Mouse (Mus musculus) hindbrain, embryonic 13.5 days (tissue): ENCODE results near the gene Arnt. TPM values are rescaled to one million over a fixed set of nuclear protein-coding genes. Genes with fewer than 3 reads are reported as not detected.

Experiments
- ATAC-seq: fragments of 200-750 bp; cut with Nextera tagmentation; 2 replicates; pipeline ENCODE4 v1.8.0; 2017; ENCODE audit warnings: moderate TSS enrichment; ENCODE audit not compliant: low FRiP score
- H3K27ac ChIP-seq: fragments of 300-500 bp; sonication (generic); 2 replicates; pipeline ENCODE4 v1.5.1; 2015; ENCODE audit warnings: inconsistent platforms, mild to moderate bottlenecking, moderate library complexity
- H3K27me3 ChIP-seq: fragments of 300-500 bp; sonication (generic); 2 replicates; pipeline ENCODE4 v1.6.1; 2015; ENCODE audit warnings: mild to moderate bottlenecking, inconsistent platforms
- H3K36me3 ChIP-seq: fragments of 300-500 bp; sonication (generic); 2 replicates; pipeline ENCODE4 v1.6.1; 2015; ENCODE audit warnings: mild to moderate bottlenecking, inconsistent platforms
- H3K4me1 ChIP-seq: fragments of 300-500 bp; sonication (generic); replicated peaks from 2 replicates; pipeline ENCODE4 v1.6.1; 2015; ENCODE audit warnings: inconsistent platforms
- H3K4me2 ChIP-seq: fragments of 300-500 bp; sonication (generic); 2 replicates; pipeline ENCODE4 v1.6.1; 2015; ENCODE audit warnings: inconsistent platforms, mild to moderate bottlenecking, moderate library complexity
- H3K4me3 ChIP-seq: fragments of 300-500 bp; sonication (generic); 2 replicates; pipeline ENCODE4 v1.5.1; 2015; ENCODE audit warnings: mild to moderate bottlenecking, inconsistent platforms
- H3K9ac ChIP-seq: fragments of 300-500 bp; sonication (generic); 2 replicates; pipeline ENCODE4 v1.6.1; 2015; ENCODE audit warnings: mild to moderate bottlenecking, inconsistent platforms
- H3K9me3 ChIP-seq: fragments of 300-500 bp; sonication (generic); 2 replicates; pipeline ENCODE4 v1.6.1; 2016; ENCODE audit warnings: inconsistent platforms
- WGBS: fragments of 180-500 bp; shearing (Covaris S2); methylation state at CpG from one replicate; pipeline ENCODE4 v1.1.7; 2015; 5-methylcytosine and 5-hydroxymethylcytosine counted together
- polyA plus RNA-seq: library from polyadenylated mRNA; unstranded; fragments of >200 nt; fragmentation: Nextera tagmentation; extraction: Ambion mirVana; gene quantifications from 2 replicates; pipeline ENCODE4 v1.2.1, GENCODE M21; 2015

Gene Arnt
- polyA plus RNA-seq, 1 experiment from 2014 or later: 20.0 TPM

DNA sequence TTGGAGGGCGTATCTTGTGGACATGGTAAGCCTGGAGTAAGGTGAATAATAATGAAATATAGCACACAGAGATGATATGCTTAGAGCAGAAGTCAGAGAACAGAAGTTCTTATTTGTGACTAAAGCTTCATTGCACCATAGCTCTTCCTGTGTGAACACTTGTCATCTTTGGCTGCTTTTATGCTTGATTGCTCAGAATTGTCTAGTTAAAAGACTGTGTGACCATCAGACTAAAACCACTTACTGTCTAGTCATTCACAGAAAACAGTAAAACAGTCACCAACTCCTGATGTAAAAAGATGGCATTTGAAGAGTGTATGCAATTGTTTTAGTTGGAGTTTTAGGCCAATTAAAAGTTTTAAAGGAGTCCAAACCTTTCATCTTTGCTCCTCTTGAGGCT, 44.8 kb downstream of the Arnt start:
- Histone ChIP-seq H3K27me3 (no peaks in the 10 kb centered on the region), H3K36me3 (peaks cover 78% of the 10 kb centered on the region), H3K27ac (no peak overlapping the region), H3K4me3 (no peak overlapping the region), H3K9ac (no peak overlapping the region), H3K9me3 (no peaks in the 10 kb centered on the region), H3K4me1 (no peaks in the 10 kb centered on the region), H3K4me2 (no peak overlapping the region)
- 95% methylated on average over 1 of the region's 1 CpGs for WGBS
- ATAC-seq: no peak

DNA sequence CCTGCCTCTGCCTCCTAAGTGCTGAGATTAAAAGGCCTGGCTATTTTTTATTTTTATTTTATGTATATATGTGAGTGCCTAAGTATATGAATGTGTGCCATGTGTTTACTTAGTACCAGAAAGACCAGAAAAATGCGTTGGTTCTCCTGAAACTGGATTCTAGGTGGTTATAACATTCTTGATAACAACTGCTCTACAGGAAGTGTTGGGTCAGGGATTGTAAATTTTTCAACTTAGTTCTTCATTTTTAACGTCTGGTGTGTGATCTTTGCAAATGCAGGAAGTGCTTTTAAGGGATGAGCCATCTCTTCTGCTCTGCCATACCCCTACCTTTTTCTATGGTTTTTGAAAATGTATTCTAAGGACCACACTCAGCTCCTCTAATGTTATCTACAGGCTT, 52.2 kb downstream of the Arnt start:
- Histone ChIP-seq H3K9me3 (no peaks in the 10 kb centered on the region), H3K27ac (no peak overlapping the region), H3K9ac (no peak overlapping the region), H3K4me1 (no peaks in the 10 kb centered on the region), H3K27me3 (no peaks in the 10 kb centered on the region), H3K4me3 (no peak overlapping the region), H3K4me2 (no peak overlapping the region), H3K36me3 (peaks cover 78% of the 10 kb centered on the region)
- ATAC-seq: no peak
- 93% methylated on average over 2 of the region's 2 CpGs for WGBS

DNA sequence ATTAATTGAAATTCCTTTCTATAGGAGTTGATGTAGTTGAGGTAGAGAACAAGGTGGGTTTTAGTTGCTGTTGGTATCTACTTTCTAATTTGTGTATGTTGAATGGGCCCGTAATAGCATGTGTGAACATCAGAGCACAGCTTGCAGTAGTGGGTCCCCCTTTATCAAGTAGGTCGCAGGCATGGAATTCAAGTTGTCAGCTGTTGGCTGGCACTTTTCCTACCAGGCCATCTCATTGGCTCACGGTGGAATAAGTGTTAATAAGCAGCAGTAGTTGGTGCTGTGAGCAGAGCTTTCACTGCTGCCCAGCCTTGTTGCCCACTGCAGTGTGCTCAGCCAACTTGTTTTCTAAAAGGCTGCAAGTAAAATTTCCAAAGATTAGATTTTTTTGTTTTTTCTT, 54.5 kb downstream of the Arnt start:
- Histone ChIP-seq H3K4me1 (no peaks in the 10 kb centered on the region), H3K9me3 (no peaks in the 10 kb centered on the region), H3K36me3 (peaks cover 76% of the 10 kb centered on the region), H3K27ac (no peak overlapping the region), H3K4me3 (no peak overlapping the region), H3K9ac (no peak overlapping the region), H3K4me2 (no peak overlapping the region), H3K27me3 (no peaks in the 10 kb centered on the region)
- WGBS: 96% methylated on average over 3 of the region's 3 CpGs
- no peak for ATAC-seq

DNA sequence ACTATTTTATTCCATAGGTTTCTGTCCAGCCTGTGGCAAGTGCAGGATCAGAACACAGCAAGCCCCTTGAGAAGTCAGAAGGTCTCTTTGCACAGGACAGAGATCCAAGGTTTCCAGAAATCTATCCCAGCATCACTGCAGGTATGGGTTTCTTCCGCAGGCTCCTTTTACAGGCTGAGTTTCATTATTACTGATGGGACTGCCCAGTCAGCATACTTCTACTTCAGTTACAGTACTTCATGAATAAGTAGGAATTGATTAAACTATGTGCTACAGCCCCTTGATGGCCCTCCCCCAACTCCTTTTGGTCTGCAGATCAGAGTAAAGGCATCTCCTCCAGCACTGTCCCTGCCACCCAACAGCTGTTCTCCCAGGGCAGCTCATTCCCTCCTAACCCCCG, 56.0 kb downstream of the Arnt start:
- Histone ChIP-seq H3K9me3 (no peaks in the 10 kb centered on the region), H3K9ac (no peak overlapping the region), H3K4me1 (no peaks in the 10 kb centered on the region), H3K27ac (no peak overlapping the region), H3K4me3 (no peak overlapping the region), H3K4me2 (no peak overlapping the region), H3K27me3 (no peaks in the 10 kb centered on the region), H3K36me3 (peaks cover 83% of the 10 kb centered on the region)
- WGBS: 92% methylated on average over 2 of the region's 2 CpGs
- ATAC-seq: no peak

DNA sequence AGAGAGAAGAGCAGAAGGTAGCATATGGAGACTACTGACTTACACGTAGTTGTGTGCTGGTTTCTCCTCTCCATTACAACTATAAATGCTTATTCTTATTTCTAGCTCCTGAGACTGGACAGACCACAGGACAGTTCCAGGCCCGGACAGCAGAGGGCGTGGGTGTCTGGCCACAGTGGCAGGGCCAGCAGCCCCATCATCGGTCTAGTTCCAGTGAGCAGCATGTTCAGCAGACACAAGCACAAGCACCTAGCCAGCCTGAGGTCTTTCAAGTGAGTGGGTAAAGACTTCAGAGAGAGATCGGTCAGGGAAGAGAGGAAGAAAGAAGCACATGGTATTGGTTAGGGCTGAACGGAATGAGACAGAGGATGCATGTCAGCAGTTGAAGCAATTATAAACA, 60.2 kb downstream of the Arnt start:
- Histone ChIP-seq H3K27ac (no peak overlapping the region), H3K27me3 (no peaks in the 10 kb centered on the region), H3K4me1 (no peaks in the 10 kb centered on the region), H3K4me2 (no peak overlapping the region), H3K36me3 (peaks cover 66% of the 10 kb centered on the region), H3K9ac (no peak overlapping the region), H3K4me3 (no peak overlapping the region), H3K9me3 (no peaks in the 10 kb centered on the region)
- no peak for ATAC-seq
- 64% methylated on average over 6 of the region's 6 CpGs for WGBS

DNA sequence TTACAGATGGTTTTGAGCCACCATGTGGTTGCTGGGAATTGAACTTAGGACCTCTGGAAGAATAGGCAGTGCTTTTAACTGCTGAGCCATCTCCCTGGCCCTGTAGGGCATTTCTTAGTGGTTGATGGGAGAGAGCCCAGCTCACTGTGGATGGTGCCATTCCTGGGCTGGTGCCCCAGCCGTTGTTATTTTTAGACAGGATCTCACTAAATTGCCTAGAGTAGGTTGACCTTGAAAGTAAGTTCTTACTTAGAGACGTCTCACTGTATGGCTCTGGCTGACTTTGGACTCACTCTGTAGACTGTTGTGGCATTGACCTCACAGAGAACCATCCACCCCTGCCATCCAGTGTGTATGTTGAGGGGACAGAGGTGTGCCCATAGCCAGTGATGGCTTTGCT, 64.0 kb downstream of the Arnt start:
- WGBS: 88% methylated on average over 2 of the region's 2 CpGs
- Histone ChIP-seq H3K27me3 (no peaks in the 10 kb centered on the region), H3K27ac (no peak overlapping the region), H3K4me2 (no peak overlapping the region), H3K4me1 (no peaks in the 10 kb centered on the region), H3K4me3 (no peak overlapping the region), H3K36me3 (peaks cover 40% of the 10 kb centered on the region), H3K9me3 (no peaks in the 10 kb centered on the region), H3K9ac (no peak overlapping the region)
- ATAC-seq: no peak

DNA sequence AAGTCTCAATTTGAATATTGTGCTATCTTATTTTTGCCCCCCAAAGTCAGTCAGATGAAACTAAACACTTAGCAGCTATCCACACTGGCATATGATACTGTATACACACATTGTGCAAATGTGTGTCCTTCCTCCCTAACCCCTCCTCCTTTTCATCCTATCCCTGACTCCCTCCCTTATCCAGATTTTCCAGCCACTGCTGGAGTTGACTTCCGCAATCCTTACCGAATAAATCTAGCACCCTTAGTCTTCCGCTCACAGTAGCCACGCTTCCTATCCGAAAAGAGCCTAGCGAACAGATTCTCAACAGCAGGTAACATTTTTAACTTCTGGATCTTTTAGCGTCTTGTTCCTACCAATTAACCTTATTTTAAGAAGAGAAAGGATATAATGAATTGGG, 64.8 kb downstream of the Arnt start, which contains the start of gene Ctsk:
Gene Ctsk (plus strand): TSS at position 233 of the 400 bp plus-strand sequence.
- 83% methylated on average over 7 of the region's 7 CpGs for WGBS

DNA sequence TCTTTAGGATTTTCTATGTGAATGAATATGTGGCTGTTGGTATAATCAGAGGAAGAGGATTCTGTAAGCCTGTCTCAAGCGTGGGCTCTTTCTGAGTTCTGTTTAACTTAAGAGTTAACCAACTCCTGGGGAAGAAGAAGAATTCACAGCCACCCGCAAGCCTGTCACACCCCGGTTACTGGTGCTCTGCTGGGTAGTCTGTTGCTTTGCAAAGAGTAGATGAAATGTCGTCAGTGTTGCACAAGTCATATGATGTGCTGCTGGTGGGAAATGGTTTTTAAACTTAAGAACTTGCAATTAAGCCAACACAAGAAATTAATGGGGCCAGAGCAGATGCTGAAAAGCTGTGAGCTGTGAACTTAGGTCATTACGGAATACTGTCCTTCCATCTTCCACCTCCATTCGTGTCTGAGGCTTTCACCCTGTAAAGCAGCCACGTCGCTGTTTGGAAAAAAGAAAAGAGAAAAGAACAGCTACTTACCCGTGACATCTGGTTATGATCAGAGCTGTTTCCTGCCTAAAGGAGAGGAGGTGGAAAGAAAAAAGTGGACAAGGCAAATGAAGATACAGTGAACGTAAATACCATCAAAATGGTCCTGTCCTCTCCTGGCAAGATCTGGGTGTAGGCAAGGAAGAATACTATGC, 65.4 kb downstream of the Arnt start:
- Histone ChIP-seq H3K36me3 (peaks cover 26% of the 10 kb centered on the region), H3K4me1 (no peaks in the 10 kb centered on the region), H3K9ac (no peak overlapping the region), H3K27ac (no peak overlapping the region), H3K9me3 (no peaks in the 10 kb centered on the region), H3K4me3 (no peak overlapping the region), H3K27me3 (no peaks in the 10 kb centered on the region), H3K4me2 (no peak overlapping the region)
- 67% methylated on average over 10 of the region's 10 CpGs for WGBS
- no peak for ATAC-seq

More for the DNA sequence above, 64.8 kb downstream of the Arnt start, which contains the start of gene Ctsk:
- H3K9me3 ChIP-seq: no peaks in the 10 kb centered on the region
- no peak within 1 kb of the TSS for H3K27ac ChIP-seq
- H3K4me1 ChIP-seq: no peaks in the 10 kb centered on the region
- no peak for ATAC-seq
- no peak within 1 kb of the TSS for H3K4me3 ChIP-seq
- no peak within 1 kb of the TSS for H3K4me2 ChIP-seq
- peaks cover 32% of the 10 kb centered on the region for H3K36me3 ChIP-seq
- no peak within 1 kb of the TSS for H3K9ac ChIP-seq
- H3K27me3 ChIP-seq: no peaks in the 10 kb centered on the region

DNA sequence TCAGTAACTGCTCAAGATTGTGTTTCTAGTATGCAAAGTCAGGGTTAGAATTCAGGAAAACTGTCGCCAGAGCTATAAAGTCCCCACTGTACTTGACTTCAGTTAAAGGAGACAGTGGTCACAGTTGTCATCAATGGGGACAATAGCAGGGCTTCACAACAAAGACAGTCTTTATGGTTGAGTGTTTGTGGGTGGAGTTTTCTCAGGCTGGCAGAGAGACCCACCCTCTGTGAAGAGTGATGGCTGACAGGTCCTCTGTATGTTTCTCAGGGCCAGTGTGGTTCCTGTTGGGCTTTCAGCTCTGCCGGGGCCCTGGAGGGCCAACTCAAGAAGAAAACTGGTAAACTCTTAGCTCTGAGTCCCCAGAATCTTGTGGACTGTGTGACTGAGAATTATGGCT, 68.1 kb downstream of the Arnt start:
- no peak overlapping the region for H3K4me3 ChIP-seq
- no peaks in the 10 kb centered on the region for H3K27me3 ChIP-seq
- peaks cover 11% of the 10 kb centered on the region for H3K36me3 ChIP-seq
- WGBS: 18% methylated on average over 2 of the region's 2 CpGs
- H3K4me2 ChIP-seq: no peak overlapping the region
- peak overlapping the region; percentile 5; the same call in 1 of the 2 replicates for H3K27ac ChIP-seq
- ATAC-seq: no peak
- no peaks in the 10 kb centered on the region for H3K4me1 ChIP-seq
- H3K9ac ChIP-seq: no peak overlapping the region
- no peaks in the 10 kb centered on the region for H3K9me3 ChIP-seq

DNA sequence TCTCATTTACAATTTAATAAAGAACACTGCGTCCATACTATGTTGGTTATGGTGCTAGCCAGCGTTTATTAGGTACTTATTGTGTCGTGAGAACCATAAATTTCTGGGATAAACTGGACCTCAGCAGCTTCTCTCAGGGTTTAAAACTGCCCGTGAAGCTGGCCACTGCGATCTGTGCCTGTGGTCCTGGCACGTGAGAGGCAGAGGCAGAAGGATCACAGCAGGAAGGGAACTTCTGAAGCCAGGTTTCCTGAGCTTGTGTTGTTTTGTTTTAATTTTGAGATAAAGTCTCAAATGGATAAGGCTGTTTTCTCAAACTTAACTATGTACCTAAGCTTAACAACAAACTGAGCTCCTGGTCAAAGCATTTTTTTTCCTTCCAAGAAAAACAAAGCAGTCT, 75.2 kb downstream of the Arnt start:
- Histone ChIP-seq H3K4me3 (no peak overlapping the region), H3K27me3 (no peaks in the 10 kb centered on the region), H3K4me1 (no peaks in the 10 kb centered on the region), H3K9me3 (no peaks in the 10 kb centered on the region), H3K36me3 (peaks cover 19% of the 10 kb centered on the region), H3K27ac (no peak overlapping the region), H3K4me2 (no peak overlapping the region), H3K9ac (no peak overlapping the region)
- WGBS: 78% methylated on average over 6 of the region's 6 CpGs
- ATAC-seq: no peak

DNA sequence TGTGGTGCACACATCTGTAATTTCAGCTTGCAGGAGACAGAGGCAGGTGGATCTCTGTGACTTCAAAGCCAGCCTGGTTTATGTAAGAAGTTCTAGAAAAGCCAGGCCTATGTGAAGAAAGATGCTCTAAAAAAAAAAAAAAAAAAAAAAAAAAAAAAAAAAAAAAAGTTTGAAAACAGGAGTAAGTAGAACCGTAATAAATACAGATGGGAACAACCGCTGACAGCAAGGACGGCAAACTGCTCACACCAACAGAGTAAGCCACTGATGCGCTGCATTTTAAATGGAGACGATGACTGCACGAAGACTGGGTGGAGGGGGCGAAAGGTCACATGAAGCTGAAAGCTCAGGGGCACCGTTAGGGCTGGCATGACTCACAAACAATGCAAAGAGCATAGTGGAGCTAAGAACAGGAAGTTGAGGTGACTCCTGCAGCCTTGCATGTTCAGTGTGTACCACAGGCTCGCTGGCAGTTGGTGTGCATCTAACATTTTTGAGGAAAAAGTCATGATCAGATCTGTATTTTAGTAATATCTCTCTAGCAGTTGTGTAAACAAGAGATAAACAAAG, 77.5 kb downstream of the Arnt start:
- Histone ChIP-seq H3K4me2 (no peak overlapping the region), H3K9me3 (no peaks in the 10 kb centered on the region), H3K4me3 (no peak overlapping the region), H3K36me3 (peaks cover 14% of the 10 kb centered on the region), H3K4me1 (0 out of 2 replicates have a peak, but pooled peaks cover under 1% of the 10 kb centered on the region), H3K27me3 (no peaks in the 10 kb centered on the region), H3K9ac (no peak overlapping the region), H3K27ac (no peak overlapping the region)
- no peak for ATAC-seq
- WGBS: 67% methylated on average over 9 of the region's 9 CpGs

DNA sequence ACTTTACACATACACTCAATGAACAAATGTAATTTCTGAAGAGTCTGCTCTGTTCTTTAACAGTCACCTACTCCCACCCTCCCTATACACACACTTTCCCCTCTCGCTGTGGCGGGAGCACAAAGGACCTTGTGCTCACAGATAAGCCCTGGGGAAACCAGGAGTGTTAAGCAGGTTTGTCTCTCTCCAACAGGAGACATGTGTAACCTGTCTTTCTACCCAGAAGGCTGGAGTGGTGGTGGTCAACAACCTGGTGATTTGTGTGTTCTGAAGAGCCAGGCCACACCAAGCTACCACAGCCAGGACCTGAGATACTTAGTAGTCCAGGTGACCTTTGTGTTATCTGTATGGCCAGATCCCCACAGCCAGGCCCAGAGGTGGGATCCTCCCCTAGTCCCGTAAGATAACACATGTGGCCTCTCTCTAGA, 82.4 kb downstream of the Arnt start:
- Histone ChIP-seq H3K27me3 (no peaks in the 10 kb centered on the region), H3K4me2 (no peak overlapping the region), H3K27ac (no peak overlapping the region; the same call in 1 of the 2 replicates), H3K36me3 (no peaks in the 10 kb centered on the region), H3K9ac (peak overlapping the region; percentile 10; the same call in 1 of the 2 replicates), H3K4me1 (0 out of 2 replicates have a peak, but pooled peaks cover 3% of the 10 kb centered on the region), H3K9me3 (no peaks in the 10 kb centered on the region), H3K4me3 (no peak overlapping the region)
- 85% methylated on average over 3 of the region's 3 CpGs for WGBS
- no peak for ATAC-seq

DNA sequence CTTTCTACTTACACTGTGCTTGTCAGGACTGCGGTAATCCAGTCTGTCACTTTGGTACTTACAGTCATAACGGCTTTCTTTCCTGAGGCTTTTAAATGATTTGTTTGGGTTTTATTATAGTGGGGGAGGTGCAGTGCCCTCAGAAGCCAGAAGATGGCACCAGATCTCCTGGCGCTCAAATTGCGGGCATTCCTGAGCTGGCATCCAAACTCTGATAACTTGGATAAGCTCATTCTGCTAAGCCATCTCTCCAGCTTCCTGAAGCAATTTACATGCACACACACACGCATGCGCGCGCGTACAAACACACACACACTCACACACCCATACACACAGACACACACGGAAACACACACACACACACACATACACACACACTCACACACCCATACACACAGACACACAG, 83.3 kb downstream of the Arnt start:
- Histone ChIP-seq H3K36me3 (no peaks in the 10 kb centered on the region), H3K4me3 (no peak overlapping the region), H3K4me1 (0 out of 2 replicates have a peak, but pooled peaks cover 3% of the 10 kb centered on the region), H3K27ac (peak overlapping the region; percentile 19; the same call in 1 of the 2 replicates), H3K4me2 (no peak overlapping the region), H3K9ac (no peak overlapping the region), H3K9me3 (no peaks in the 10 kb centered on the region), H3K27me3 (no peaks in the 10 kb centered on the region)
- WGBS: 34% methylated on average over 10 of the region's 10 CpGs
- ATAC-seq: no peak
